Mouse (Mus musculus): ENCODE data around the gene Camk2d. TPM values are rescaled to one million over a fixed set of nuclear protein-coding genes. Genes with fewer than 3 reads are reported as not detected.

The Camk2d gene
- total RNA-seq, 1 experiment from 2014 or later = 170 TPM

- no peak for ATAC-seq (replicated peaks; ENCODE audit: insufficient number of reproducible peaks, low FRiP score, low TSS enrichment, poor library complexity, severe bottlenecking)
Measured at GRCm38 (mm10) chr3:126668123-126668522, 72.0 kb downstream of the Camk2d start.

GRCm38 (mm10) chr3:126668692-126669091 is 72.6 kb downstream of the Camk2d start:
- ATAC-seq (replicated peaks; ENCODE audit: insufficient number of reproducible peaks, low FRiP score, low TSS enrichment, poor library complexity, severe bottlenecking) = no peak

- ATAC-seq (replicated peaks; ENCODE audit: insufficient number of reproducible peaks, low FRiP score, low TSS enrichment, poor library complexity, severe bottlenecking) = no peak
Measured at GRCm38 (mm10) chr3:126670413-126670812, 74.3 kb downstream of the Camk2d start.

- no peak for ATAC-seq (replicated peaks; ENCODE audit: insufficient number of reproducible peaks, low FRiP score, low TSS enrichment, poor library complexity, severe bottlenecking)
Measured at GRCm38 (mm10) chr3:126671292-126671691, 75.2 kb downstream of the Camk2d start.

GRCm38 (mm10) chr3:126681051-126681450 is 84.9 kb downstream of the Camk2d start:
- no peak for ATAC-seq (replicated peaks; ENCODE audit: insufficient number of reproducible peaks, low FRiP score, low TSS enrichment, poor library complexity, severe bottlenecking)

- no peak for ATAC-seq (replicated peaks; ENCODE audit: insufficient number of reproducible peaks, low FRiP score, low TSS enrichment, poor library complexity, severe bottlenecking)
Measured at GRCm38 (mm10) chr3:126681996-126682395, 85.9 kb downstream of the Camk2d start.

- no peak for ATAC-seq (replicated peaks; ENCODE audit: insufficient number of reproducible peaks, low FRiP score, low TSS enrichment, poor library complexity, severe bottlenecking)
Measured at GRCm38 (mm10) chr3:126685363-126685762, 89.3 kb downstream of the Camk2d start.

GRCm38 (mm10) chr3:126687150-126687549 is 91.0 kb downstream of the Camk2d start:
- no peak for ATAC-seq (replicated peaks; ENCODE audit: insufficient number of reproducible peaks, low FRiP score, low TSS enrichment, poor library complexity, severe bottlenecking)

- no peak for ATAC-seq (replicated peaks; ENCODE audit: insufficient number of reproducible peaks, low FRiP score, low TSS enrichment, poor library complexity, severe bottlenecking)
Measured at GRCm38 (mm10) chr3:126688516-126688915, 92.4 kb downstream of the Camk2d start.

GRCm38 (mm10) chr3:126690627-126691505 is 94.8 kb downstream of the Camk2d start:
- peak; percentile 70 for ATAC-seq (replicated peaks; ENCODE audit: insufficient number of reproducible peaks, low FRiP score, low TSS enrichment, poor library complexity, severe bottlenecking)

GRCm38 (mm10) chr3:126691565-126691964 is 95.5 kb downstream of the Camk2d start:
- no peak for ATAC-seq (replicated peaks; ENCODE audit: insufficient number of reproducible peaks, low FRiP score, low TSS enrichment, poor library complexity, severe bottlenecking)

- ATAC-seq (replicated peaks; ENCODE audit: insufficient number of reproducible peaks, low FRiP score, low TSS enrichment, poor library complexity, severe bottlenecking) = no peak
Measured at GRCm38 (mm10) chr3:126692797-126693196, 96.7 kb downstream of the Camk2d start.

GRCm38 (mm10) chr3:126693302-126693701 is 97.2 kb downstream of the Camk2d start:
- ATAC-seq (replicated peaks; ENCODE audit: insufficient number of reproducible peaks, low FRiP score, low TSS enrichment, poor library complexity, severe bottlenecking) = no peak

GRCm38 (mm10) chr3:126695456-126696293 is 99.6 kb downstream of the Camk2d start:
- no peak for ATAC-seq (replicated peaks; ENCODE audit: insufficient number of reproducible peaks, low FRiP score, low TSS enrichment, poor library complexity, severe bottlenecking)

- peak; percentile 81 for ATAC-seq (replicated peaks; ENCODE audit: insufficient number of reproducible peaks, low FRiP score, low TSS enrichment, poor library complexity, severe bottlenecking)
Measured at GRCm38 (mm10) chr3:126696620-126697019, 100.5 kb downstream of the Camk2d start.

GRCm38 (mm10) chr3:126699740-126700139 is 103.6 kb downstream of the Camk2d start:
- ATAC-seq (replicated peaks; ENCODE audit: insufficient number of reproducible peaks, low FRiP score, low TSS enrichment, poor library complexity, severe bottlenecking) = no peak

- no peak for ATAC-seq (replicated peaks; ENCODE audit: insufficient number of reproducible peaks, low FRiP score, low TSS enrichment, poor library complexity, severe bottlenecking)
Measured at GRCm38 (mm10) chr3:126701067-126701466, 105.0 kb downstream of the Camk2d start.

- ATAC-seq (replicated peaks; ENCODE audit: insufficient number of reproducible peaks, low FRiP score, low TSS enrichment, poor library complexity, severe bottlenecking) = no peak
Measured at GRCm38 (mm10) chr3:126701586-126701985, 105.5 kb downstream of the Camk2d start.

GRCm38 (mm10) chr3:126705490-126705889 is 109.4 kb downstream of the Camk2d start:
- ATAC-seq (replicated peaks; ENCODE audit: insufficient number of reproducible peaks, low FRiP score, low TSS enrichment, poor library complexity, severe bottlenecking) = no peak

GRCm38 (mm10) chr3:126714281-126714680 is 118.2 kb downstream of the Camk2d start:
- ATAC-seq (replicated peaks; ENCODE audit: insufficient number of reproducible peaks, low FRiP score, low TSS enrichment, poor library complexity, severe bottlenecking) = no peak

All from monocyte, adult 5-6 weeks (primary cell).